Mouse (Mus musculus) embryonic fibroblast, embryonic 13.5 days (primary cell): ENCODE data around the gene Fus.

Experiments
- CTCF ChIP-seq: IDR thresholded peaks from 2 replicates; pipeline ENCODE4 v1.5.1; 2011; ENCODE audit warnings: mild to moderate bottlenecking, control low read depth, low read length, moderate library complexity, borderline replicate concordance; ENCODE audit not compliant: insufficient read depth
- POLR2A ChIP-seq: IDR thresholded peaks from 2 replicates; pipeline ENCODE4 v1.6.1; 2011; ENCODE audit warnings: low read depth, mild to moderate bottlenecking, control low read depth, low read length, moderate library complexity

GRCm38 (mm10) chr7:128022974-128023373, 55.7 kb downstream of the Fus start:
- TF ChIP-seq POLR2A: no peak
- no peak for TF ChIP-seq CTCF
